Mouse (Mus musculus) right cerebral cortex, adult 2 months (tissue): ENCODE results near the gene Stap1.

Experiments used
- DNase-seq, 2 experiments: peaks; one replicate each; pipeline ENCODE4 v3.0.0; 2021 to 2022; ENCODE audit warnings: low spot score in 2 of 2

Stap1 gene

GRCm38 (mm10) chr5:86128749-86129148 lies 57.2 kb downstream of the Stap1 start:
- no peak for DNase-seq

GRCm38 (mm10) chr5:86129828-86130227 lies 58.3 kb downstream of the Stap1 start:
- DNase-seq = no peak
